Mouse (Mus musculus) inflammation-experienced regulatory T-cells, adult 6 months (primary cell): ENCODE results near the gene Cux1. TPM values are rescaled to one million over a fixed set of nuclear protein-coding genes. Genes with fewer than 3 reads are reported as not detected.

ENCODE experiments used
- ATAC-seq: one replicate; pipeline ENCODE4 v1.8.0; 2017
- polyA plus RNA-seq, 3 experiments: library from polyadenylated mRNA; unstranded; fragments of 100-300 nt; shearing (Covaris generic); gene quantifications; one replicate each; pipeline ENCODE4 v1.2.1; 2017

The Cux1 gene
- polyA plus RNA-seq, 3 experiments from 2014 or later = 25.9 to 53.1 (median 41.6) TPM

DNA sequence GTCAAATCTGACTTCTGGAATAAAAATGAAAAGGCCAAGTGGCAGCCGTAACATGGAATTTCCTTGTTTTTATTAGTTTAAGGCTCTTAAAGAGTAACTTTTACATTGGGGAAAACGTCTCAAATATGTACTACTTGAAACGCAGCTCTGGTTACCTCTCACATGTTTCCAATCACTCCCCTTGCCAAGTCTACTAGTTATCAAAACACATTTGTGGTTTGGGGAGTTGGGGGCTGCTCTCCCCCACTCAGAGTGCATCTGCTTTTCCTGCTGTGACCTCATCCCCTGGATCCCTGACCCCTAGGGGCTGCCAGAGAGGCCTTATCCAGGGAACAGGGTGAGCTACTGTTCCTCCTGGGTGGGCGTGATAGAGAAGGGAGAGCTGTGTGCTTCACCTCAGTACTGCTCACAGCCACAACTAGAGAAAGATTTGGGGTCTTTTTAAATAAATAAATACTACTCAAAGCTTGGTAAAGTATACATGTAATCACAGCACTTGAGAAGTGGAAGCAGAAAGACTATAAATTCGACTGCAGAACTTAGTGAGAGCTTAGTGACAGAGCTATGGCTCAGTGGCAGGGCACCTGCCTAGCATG lies 64.7 kb downstream of the Cux1 start:
- no peak for ATAC-seq

DNA sequence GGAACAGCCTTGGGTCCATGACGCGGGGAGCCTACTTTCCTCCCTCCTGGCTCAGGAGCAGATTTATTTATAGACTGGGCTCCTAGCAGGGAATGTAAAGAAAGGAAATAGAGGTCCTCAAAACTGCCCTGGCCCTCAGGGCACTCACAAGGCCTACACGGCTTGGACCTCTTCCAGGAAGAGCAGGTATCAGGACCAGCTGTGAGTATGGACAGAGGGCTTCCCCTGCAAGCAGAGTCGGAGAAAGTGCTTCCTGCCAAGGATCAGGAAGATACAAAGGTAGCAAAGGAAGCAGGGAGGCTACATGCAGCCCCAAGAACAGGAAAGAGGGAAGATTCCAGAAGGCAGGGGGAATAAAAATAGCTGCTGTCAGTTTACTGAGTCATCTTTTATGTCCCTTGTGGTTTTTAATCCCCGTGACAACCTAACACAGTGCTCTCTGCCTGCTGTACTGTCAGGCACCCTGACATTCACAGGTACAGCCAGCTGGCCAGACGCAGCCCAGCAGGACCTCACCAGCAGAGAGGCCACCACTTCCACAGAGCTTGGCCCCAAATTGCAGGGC lies 66.9 kb downstream of the Cux1 start:
- ATAC-seq = no peak

DNA sequence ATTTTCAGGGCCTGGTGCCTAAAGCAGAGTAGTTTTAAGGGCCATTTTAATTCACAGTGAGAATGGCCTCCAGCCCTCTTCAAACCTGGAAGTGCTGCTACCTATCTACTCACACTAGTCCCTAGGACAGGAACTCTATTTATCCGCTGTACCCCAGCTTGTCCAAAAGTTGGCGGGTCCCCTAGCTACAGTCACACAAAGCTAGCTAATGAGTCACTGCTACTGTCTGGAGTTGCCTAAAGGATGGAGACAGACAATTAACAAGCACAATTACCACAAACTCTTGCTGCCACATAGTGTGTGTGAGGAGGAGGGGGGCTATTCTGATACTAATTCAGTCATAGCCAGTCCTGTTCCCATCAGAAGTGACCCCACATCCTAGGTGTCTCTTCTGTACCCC lies 68.0 kb downstream of the Cux1 start:
- ATAC-seq = no peak

DNA sequence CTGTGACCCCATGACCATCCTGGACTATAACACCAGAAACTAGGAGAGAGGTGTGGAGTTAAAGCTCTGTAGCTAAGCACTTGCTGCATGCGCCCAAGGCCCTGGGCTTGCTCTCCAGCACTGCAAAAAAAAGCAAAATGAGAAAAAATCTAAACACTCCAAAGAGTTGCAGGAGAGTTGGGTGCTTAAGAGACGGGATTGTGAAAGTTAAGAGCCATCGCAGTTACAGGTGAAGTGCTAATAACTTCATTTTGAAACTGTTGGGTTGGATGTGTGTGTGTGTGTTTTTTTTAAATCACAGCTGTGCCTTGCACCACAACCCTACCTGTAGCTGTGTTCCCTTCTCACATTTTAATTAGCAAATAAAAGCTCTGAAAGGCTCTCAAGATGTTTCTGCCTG lies 68.5 kb downstream of the Cux1 start:
- no peak for ATAC-seq

DNA sequence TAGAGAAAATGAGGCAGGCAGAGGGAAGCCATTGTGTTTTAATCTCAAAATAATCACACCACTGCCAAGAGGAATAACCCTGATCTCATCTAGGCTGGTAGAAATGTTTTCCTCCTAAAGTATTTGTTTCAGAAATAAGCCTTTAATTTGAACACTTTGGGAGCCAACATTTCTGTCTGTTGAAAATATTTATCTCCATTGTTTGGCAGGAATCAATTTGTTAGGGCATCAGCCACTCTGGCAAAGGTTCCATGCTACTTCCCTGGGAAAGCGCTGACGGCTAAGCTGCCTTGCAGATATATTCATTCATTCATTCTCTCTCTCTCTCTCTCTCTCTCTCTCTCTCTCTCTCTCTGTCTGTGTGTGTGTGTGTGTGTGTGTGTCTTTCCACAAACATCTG lies 70.0 kb downstream of the Cux1 start:
- ATAC-seq = no peak

GRCm38 (mm10) chr5:136495581-136495980 lies 71.7 kb downstream of the Cux1 start:
- no peak for ATAC-seq

GRCm38 (mm10) chr5:136494927-136495326 lies 72.4 kb downstream of the Cux1 start:
- no peak for ATAC-seq

DNA sequence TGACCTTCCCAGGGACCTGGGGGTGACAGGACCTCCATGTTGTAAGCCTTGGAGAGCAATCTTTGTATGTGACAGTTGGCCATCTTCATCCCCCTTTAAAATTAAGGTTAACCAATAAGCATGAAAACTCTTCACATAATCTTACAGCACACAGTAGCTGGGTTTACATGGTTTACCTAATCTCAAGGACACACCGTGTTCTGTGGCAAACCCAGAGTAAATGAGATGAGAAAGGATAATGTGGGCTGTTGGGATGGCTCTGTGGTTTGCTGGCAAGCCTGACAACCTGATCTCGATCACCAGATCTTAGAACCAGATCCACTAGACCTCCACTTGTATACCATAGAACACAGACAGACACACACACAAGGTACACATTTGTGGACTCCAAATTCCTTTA lies 73.0 kb downstream of the Cux1 start:
- ATAC-seq = no peak

- ATAC-seq = no peak
These were observed 77.8 kb downstream of the Cux1 start for GRCm38 (mm10) chr5:136489450-136489849.

DNA sequence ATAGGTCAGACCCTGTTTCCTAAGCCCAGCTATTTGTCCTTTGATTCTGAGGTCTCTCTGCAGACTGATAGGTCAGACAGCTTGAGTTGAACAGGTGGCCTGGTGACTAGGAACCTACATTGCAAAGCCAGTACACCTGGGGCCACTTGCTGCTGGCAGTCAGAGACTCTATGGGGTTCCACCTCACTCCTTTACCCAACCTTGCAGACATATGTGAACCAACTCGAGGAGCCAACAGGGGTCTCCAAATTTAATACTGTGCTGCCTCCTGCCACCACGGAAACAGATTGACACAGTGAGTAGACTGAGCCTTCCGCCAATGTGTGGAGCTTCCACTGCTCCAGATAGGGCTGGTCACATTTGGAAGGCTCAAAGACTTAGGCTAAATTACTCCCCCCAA lies 78.6 kb downstream of the Cux1 start:
- no peak for ATAC-seq

GRCm38 (mm10) chr5:136488223-136488622 lies 79.1 kb downstream of the Cux1 start:
- no peak for ATAC-seq

DNA sequence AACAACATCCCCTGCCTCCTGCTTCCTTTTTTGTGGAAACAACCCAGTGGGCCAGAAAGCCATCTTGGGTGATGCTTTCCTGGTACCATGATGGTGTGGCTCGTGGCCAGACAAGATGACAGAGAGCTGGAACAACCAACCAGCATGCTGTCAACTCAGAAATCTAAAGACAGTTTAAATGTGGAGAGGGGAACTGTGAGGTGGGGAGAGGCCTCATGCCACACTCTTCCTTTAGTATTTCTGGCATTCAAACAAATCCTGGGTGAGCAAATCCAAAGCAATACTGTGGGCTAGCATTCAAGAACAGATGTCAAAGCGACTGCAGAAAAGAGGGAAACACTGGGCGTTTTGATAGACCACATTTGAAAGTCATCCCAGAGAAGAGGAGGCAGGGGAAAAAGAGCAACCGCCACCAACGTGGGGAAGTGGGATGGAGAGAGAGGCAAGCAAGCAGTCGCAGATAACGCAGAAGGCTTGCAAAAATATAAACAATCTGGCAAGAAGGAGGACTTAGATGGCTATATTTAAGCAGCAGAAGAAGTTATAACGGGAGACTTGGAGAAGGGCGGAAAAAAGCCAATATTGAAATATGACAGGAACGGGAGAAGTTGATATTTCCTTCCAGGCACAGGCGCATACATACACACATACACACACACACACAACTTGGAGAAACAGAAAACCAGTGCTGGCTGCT lies 79.7 kb downstream of the Cux1 start:
- ATAC-seq = no peak

GRCm38 (mm10) chr5:136486401-136486800 lies 80.9 kb downstream of the Cux1 start:
- no peak for ATAC-seq

DNA sequence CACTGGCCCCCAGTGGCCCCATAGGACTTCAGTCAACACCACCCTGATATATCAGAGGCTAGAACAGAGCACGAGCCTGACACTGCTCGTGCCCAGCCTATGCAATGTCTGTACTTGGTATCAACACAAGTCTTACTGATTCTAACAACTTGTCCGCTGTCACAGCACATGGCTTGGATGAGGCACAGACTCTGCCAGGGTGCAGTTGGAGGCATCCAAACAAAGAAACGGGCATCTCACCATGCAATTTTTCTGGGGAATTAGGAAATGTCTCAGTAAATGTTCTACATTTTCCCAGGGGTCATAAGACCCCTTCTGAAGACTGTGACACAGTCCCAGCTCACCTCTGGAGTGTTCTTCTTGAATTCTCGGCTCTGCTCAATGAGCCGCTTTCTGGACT lies 81.9 kb downstream of the Cux1 start:
- ATAC-seq = no peak

- no peak for ATAC-seq
These were observed 84.9 kb downstream of the Cux1 start for GRCm38 (mm10) chr5:136482434-136482833.

DNA sequence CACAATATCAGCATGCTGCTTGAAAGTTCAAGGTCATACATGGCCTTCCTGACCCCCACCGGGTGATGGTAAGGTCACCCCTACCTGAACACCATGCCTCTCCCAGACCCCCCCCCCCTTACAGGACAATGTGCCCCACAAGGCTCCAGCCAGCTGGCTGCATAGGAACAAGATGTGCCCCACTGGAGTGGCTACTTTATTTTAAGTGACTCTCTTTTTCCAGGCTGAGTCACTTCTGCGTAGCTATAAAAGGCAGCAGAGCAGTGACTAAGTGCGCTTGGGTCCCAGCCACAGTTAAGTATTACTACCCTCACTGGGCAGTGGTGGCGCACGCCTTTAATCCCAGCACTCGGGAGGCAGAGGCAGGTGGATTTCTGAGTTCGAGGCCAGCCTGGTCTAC lies 86.7 kb downstream of the Cux1 start:
- no peak for ATAC-seq

DNA sequence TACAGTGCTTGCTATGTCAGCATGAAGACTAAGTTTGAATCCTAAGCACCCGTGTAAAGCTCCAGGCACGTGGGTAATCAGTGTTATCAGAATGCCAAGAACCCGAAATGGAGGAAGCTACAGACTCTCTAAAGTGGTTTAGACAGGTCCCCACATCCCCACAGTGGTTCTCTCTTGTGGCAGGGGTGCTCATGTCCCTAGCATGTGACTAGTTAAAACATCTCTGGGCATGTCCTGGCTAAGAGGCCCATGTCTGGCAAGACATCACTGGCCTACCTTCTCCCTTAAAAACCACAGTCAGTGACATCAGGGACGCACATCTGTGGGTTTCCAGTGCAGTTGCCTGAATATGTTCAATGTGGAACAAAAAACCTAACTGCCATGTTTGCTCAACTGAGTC lies 87.5 kb downstream of the Cux1 start:
- no peak for ATAC-seq

- no peak for ATAC-seq
These were observed 88.1 kb downstream of the Cux1 start for GRCm38 (mm10) chr5:136479024-136479763.

DNA sequence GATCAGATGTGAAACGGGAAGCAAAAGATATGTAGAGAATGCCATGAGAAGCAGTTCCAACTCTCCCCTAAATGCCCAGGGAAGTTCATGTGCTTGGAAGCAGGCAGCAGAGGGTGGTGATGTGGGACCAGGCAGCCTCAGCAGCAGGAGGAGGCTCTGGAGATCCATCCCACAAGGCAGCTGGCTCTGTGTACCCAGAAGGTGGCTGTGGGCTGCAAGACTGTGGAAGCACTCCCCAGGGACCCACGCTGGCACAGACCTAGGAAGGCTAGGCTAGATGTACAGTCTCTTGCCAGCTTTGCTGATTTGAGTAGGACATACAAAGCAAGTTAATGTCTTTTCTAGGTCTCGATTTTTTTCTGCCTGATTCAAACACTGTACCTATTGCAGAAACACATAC lies 91.0 kb downstream of the Cux1 start:
- no peak for ATAC-seq

DNA sequence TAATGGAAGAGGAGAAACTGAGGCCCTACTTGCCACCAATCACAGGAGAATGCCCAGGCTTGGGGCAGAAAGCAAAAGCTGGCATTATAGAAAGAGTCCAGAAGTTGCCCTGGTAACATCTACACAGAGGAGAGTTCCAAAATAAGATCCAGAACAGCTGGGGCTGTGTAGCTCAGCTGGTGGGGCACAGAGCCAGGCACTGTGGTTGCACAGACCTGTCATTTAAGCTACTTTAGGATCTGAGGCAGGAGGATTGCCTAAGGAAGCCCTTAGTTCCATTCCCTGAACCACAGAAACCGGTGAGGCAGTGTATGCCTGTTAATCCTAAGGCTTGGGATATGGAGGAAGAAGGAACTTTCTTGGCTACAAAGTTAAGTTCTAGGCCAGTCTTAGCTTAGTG lies 92.1 kb downstream of the Cux1 start:
- ATAC-seq = no peak

DNA sequence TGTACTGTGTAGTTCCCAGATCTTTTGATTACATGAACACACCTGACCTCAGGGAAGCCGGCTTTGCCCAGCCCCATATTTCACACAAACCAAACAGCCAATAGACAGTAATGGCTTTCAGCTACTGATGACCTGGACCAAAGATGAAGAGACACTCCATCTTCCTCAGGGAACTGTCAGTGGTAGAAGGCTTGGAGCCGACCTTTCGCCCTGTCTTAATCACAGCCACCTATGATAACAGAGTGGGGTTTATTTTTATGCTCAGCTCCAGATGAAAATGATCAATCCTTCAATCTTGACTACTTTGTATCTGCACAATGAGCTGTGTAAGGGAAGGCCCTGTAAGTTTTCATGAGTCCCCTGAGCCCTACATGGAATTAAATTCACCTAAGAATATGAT lies 93.2 kb downstream of the Cux1 start:
- ATAC-seq = no peak

- no peak for ATAC-seq
These were observed 94.0 kb downstream of the Cux1 start for GRCm38 (mm10) chr5:136473337-136473736.

DNA sequence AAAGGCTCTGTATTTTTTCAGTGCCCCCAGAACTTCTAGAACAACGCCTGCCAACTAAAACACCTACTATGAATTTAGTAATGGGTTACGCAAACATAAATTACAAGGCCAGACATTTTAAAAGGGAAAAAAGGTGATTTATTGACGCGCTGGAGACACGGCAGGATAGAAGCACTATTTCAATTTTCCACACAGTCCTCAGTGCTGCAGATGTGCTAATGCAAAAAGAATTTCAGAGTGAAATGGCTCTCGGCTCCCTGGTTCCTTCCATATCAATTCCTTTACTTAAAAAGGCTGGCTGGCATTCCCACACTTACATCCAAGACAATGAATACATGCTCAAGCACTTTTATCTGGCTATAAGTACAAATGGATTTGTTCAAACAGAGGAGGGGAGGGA lies 94.4 kb downstream of the Cux1 start:
- ATAC-seq = no peak
